Mouse (Mus musculus) limb, embryonic 14.5 days (tissue): ENCODE results near the gene Zfp981. TPM values are rescaled to one million over a fixed set of nuclear protein-coding genes. Genes with fewer than 3 reads are reported as not detected.
"Not testable (repeated sequence)": the region's sequence is repeated elsewhere in the genome, so short reads cannot be mapped to it uniquely, and the experiment has no call there.

ENCODE experiments used
- ATAC-seq: fragments of 200-750 bp; cut with Nextera tagmentation; 2 replicates; pipeline ENCODE4 v1.8.0; 2017; ENCODE audit warnings: low read depth, moderate number of reproducible peaks, moderate TSS enrichment; ENCODE audit not compliant: low FRiP score
- DNase-seq: peaks from one replicate; pipeline ENCODE4 v3.0.0-alpha.2; 2015; ENCODE audit warnings: low spot score
- H3K27ac ChIP-seq: fragments of 300-500 bp; sonication (generic); replicated peaks from 2 replicates; pipeline ENCODE4 v1.5.1; 2014; ENCODE audit warnings: low read depth, mild to moderate bottlenecking, low read length, moderate library complexity, mixed read lengths
- H3K27me3 ChIP-seq: fragments of 300-500 bp; sonication (generic); 2 replicates; pipeline ENCODE4 v1.6.1; 2014; ENCODE audit warnings: low read length, mixed read lengths; ENCODE audit not compliant: control insufficient read depth, insufficient read depth
- H3K36me3 ChIP-seq: fragments of 300-500 bp; sonication (generic); 2 replicates; pipeline ENCODE4 v1.6.1; 2014; ENCODE audit warnings: mild to moderate bottlenecking, low read length, moderate library complexity, mixed read lengths; ENCODE audit not compliant: control insufficient read depth, insufficient read depth
- H3K4me1 ChIP-seq: fragments of 300-500 bp; sonication (generic); 2 replicates; pipeline ENCODE4 v1.6.1; 2014; ENCODE audit warnings: antibody characterized with exemption, low read length, mixed read lengths; ENCODE audit not compliant: control insufficient read depth, insufficient read depth
- H3K4me2 ChIP-seq: fragments of 300-500 bp; sonication (generic); replicated peaks from 2 replicates; pipeline ENCODE4 v1.6.1; 2014; ENCODE audit warnings: low read depth, mild to moderate bottlenecking, low read length, moderate library complexity; ENCODE audit not compliant: severe bottlenecking
- H3K4me3 ChIP-seq: fragments of 300-500 bp; sonication (generic); replicated peaks from 2 replicates; pipeline ENCODE4 v1.5.1; 2014; ENCODE audit warnings: low read length
- H3K9ac ChIP-seq: fragments of 300-500 bp; sonication (generic); 2 replicates; pipeline ENCODE4 v1.6.1; 2014; ENCODE audit warnings: mild to moderate bottlenecking, low read depth, low read length, moderate library complexity; ENCODE audit not compliant: severe bottlenecking
- H3K9me3 ChIP-seq: fragments of 300-500 bp; sonication (generic); 2 replicates; pipeline ENCODE4 v1.6.1; 2016; ENCODE audit warnings: low read length; ENCODE audit not compliant: control insufficient read depth
- WGBS: fragments of 180-500 bp; shearing (Covaris S2); extraction: QIAGEN DNeasy Blood & Tissue Kit; methylation state at CpG from one replicate; pipeline ENCODE4 v1.1.7; 2014; 5-methylcytosine and 5-hydroxymethylcytosine counted together
- polyA plus RNA-seq, 2 experiments: library from polyadenylated mRNA; depleted of rRNA in 1 of 2; stranded (reverse) in 1 of 2; unstranded in 1 of 2; fragments of >200 nt; fragmentation: Nextera tagmentation in 1 of 2; extraction: Ambion mirVana in 1 of 2; gene quantifications; 2 replicates each; pipeline versions ENCODE4 v1.2.1 to v1.2.3; 2012 to 2014

Zfp981 gene
- polyA plus RNA-seq, 2 experiments = 0.09 to 0.14 TPM

DNA sequence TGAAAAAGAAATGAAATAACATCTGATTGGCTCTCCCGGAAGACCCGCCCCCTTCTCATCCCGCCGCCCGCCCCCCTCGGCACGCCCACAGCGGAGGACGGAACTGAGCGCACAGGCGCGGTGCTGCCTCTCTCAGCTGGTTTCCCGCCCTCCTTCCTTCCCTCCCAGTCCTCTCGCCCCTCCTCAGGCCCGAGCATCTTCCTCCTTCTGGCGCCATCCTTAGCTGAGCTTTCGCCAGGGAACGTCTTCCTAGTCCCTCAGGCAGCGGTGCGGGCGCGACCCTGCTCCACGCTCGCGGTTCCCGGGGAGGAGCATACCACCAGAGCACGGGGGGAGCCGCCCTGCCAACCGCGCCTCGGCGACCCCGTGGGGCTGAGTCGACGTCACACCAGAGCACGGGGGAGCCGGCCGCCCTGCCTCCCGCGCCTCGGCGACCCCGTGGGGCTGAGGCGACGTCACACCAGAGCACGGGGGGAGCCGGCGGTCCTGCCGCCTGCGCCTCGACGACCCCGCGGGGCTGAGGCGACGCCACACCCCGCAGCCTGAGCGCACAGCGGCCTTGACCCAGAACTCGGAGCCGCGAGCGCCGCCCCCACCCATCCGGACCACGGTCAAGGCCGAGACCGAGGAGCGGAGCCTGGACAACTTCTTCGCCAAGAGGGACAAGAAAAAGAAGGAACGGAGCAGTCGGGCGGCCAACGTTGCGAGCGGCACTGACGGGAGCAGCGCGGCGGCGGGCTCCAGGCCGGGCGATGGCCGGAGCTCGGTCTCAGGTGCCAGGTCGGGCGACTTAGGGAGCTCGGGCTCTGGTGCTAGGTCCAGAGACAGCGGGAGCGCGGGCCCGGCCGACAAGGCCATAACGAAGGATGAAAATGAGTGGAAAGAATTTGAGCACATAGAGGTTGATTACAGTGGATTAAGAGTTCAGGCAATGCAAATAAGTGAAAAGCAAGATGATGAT lies 26.8 kb upstream of the Zfp981 start:
- WGBS = 57% methylated on average over 45 of the region's 94 CpGs

GRCm38 (mm10) chr4:146476260-146476659 lies 25.6 kb upstream of the Zfp981 start:
- not testable (repeated sequence) for H3K4me3 ChIP-seq, H3K27me3 ChIP-seq, H3K4me1 ChIP-seq, DNase-seq, H3K36me3 ChIP-seq, ATAC-seq, H3K27ac ChIP-seq, H3K9ac ChIP-seq, H3K4me2 ChIP-seq
- H3K9me3 ChIP-seq = peaks cover 41% of the 10 kb centered on the region
- over 99% methylated on average over 2 of the region's 2 CpGs for WGBS

More for the DNA sequence above, 26.8 kb upstream of the Zfp981 start:
- peaks cover 31% of the 10 kb centered on the region for H3K9me3 ChIP-seq
- not testable (repeated sequence) for H3K27me3 ChIP-seq, DNase-seq, H3K9ac ChIP-seq, H3K4me3 ChIP-seq, H3K4me2 ChIP-seq, H3K27ac ChIP-seq, H3K4me1 ChIP-seq, H3K36me3 ChIP-seq
- peak; percentile 60 for ATAC-seq

DNA sequence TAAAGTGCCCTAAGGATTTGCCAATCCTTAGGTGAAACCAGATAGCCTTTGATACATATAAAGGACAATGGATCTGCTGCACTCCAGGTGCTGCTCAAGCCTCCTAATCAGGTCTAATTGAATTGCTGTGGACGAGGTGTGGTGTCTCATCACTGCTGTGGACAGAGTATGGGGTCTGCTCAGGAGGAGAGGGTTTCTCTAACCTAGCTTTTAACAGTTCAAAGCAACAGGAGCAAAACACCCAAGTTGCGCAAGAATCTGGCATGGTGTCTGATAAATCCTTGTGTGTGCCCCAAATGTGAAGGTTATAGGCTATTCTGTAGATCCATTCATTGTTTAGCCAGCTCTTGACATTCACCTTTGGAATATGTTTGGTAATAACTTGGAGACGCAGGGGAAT lies 24.9 kb upstream of the Zfp981 start:
- H3K4me1 ChIP-seq, H3K9ac ChIP-seq, ATAC-seq, H3K27me3 ChIP-seq, DNase-seq, H3K27ac ChIP-seq, H3K4me3 ChIP-seq, H3K4me2 ChIP-seq, H3K36me3 ChIP-seq: not testable (repeated sequence)
- H3K9me3 ChIP-seq = peaks cover 47% of the 10 kb centered on the region
- 80% methylated on average over 3 of the region's 3 CpGs for WGBS

DNA sequence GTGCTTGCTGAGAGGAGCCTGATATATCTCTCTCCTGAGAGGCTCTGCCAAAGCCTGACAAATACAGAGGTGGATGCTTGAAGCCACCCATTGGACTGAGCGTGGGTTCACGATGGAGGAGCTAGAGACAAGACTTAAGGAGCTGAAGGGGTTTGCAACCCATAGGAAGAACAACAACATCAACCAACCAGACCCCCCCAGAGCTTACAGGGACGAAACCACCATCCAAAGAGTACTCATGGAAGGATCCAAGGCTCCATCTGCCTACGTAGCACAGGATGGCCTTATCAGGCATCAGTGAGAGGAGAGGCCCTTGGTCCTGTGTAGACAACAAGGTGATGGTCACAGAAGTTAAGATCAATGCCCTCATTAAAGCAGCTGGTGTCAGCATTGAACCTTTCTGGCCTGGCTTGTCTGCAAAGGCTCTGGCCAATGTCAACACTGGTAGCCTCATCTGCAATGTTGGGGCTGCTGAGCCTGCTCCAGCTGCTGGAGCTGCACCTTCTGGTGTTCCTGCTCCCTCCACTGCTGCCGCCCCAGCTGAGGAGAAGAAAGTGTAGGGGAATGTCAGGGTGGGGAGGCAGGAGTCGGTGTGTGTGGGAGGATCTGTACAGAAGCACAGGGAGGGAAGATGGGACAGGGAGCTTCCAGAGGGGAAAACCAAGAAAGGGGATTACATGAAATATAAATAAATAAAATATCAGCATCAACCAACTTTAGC lies 21.3 kb upstream of the Zfp981 start:
- H3K27ac ChIP-seq, H3K4me2 ChIP-seq, H3K36me3 ChIP-seq, H3K4me1 ChIP-seq, H3K27me3 ChIP-seq, H3K9ac ChIP-seq, H3K4me3 ChIP-seq, DNase-seq: not testable (repeated sequence)
- WGBS = 69% methylated on average over 6 of the region's 6 CpGs
- ATAC-seq = 0 out of 2 replicates have a peak, but pooled peaks have one; percentile 35
- H3K9me3 ChIP-seq = peaks cover 71% of the 10 kb centered on the region

GRCm38 (mm10) chr4:146482546-146482945 lies 19.3 kb upstream of the Zfp981 start:
- ATAC-seq, H3K27me3 ChIP-seq, H3K4me3 ChIP-seq, H3K27ac ChIP-seq, H3K4me1 ChIP-seq, H3K36me3 ChIP-seq, H3K9ac ChIP-seq, DNase-seq, H3K4me2 ChIP-seq: not testable (repeated sequence)
- H3K9me3 ChIP-seq = peaks cover 62% of the 10 kb centered on the region
- 87% methylated on average over 10 of the region's 10 CpGs for WGBS

DNA sequence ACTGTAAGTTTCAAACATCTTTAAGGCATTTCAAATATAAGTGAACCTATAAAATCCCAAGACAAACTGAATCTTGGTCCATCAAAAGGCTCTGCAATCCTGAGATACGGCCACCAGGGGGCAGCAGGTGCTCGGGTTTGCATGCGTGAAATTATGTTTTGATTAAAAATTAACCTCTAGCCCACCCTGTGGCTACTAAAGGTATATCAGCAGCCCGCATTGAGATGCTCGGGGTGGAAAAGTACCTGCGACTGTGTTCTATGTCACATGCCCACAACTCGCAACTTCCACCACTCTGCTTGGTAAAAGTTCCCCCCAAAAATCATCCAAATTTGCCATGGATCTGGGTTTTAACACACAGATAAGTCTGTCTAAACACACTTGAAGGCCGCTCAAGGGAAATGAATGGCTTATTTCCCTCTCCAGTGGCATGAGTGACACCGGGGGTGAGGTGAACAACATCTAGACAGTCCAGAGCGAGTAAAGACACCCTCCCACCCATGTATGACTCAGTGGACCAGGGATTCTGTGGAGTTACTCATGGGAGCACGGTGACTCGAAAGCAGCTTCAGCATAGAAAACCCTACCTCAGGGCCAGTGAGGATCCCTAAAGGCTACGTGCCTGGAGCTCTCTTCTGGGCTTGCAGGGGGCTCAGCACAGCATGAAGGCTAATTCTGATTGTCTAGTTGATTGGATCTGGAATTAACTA lies 18.1 kb upstream of the Zfp981 start:
- not testable (repeated sequence) for H3K4me2 ChIP-seq, H3K27me3 ChIP-seq, H3K36me3 ChIP-seq, DNase-seq, H3K4me3 ChIP-seq, H3K9ac ChIP-seq, ATAC-seq, H3K27ac ChIP-seq, H3K4me1 ChIP-seq
- 72% methylated on average over 13 of the region's 13 CpGs for WGBS
- H3K9me3 ChIP-seq = peaks cover 60% of the 10 kb centered on the region

- H3K9ac ChIP-seq, H3K27me3 ChIP-seq, H3K4me1 ChIP-seq, H3K4me2 ChIP-seq, ATAC-seq, H3K27ac ChIP-seq, DNase-seq, H3K4me3 ChIP-seq, H3K36me3 ChIP-seq: not testable (repeated sequence)
- H3K9me3 ChIP-seq = peaks cover 53% of the 10 kb centered on the region
These were observed 17.2 kb upstream of the Zfp981 start for GRCm38 (mm10) chr4:146484676-146485075.
